ENCODE assay signal across 22 mouse cellular contexts in the genomic region with DNA sequence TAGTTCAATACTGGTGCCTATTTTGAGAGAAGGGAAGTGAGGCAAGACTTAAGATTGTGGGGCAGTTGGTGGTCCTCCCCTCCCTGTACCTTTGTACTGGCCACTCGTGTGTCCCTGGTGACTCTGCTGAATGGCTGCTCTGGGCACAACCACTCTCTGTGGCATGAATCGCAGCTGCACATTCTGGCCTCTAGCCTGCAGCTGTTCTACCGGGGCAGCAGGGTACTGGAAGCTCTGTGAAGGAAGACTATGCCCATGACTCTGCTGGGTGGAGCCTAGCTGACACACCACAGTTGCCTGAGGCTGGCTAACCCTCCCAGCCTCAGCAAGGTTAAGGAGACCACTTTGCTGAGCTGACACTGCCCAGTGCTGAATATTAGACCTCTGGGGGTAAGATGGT. TPM values are rescaled to one million over a fixed set of nuclear protein-coding genes. Genes with fewer than 3 reads are reported as not detected.
"Had no signal": no experiment of that assay in that cellular context is flagged by ENCODE, and none has a peak within 500 bp of the region (broad histone marks: within the 10 kb centered on the region; RNA-seq: fewer than 3 reads in every experiment).

No protein-coding gene starts in this region.

- H3K36me3 ChIP-seq: liver, embryonic 13.5 days; neural tube, embryonic 13.5 days had no signal

- DNase-seq: kidney, adult 2 months; kidney, postnatal 25 days; liver, embryonic 13.5 days; lung, adult 2 months; lung, postnatal 14 days; lung, postnatal 4 days; midbrain, embryonic 14.5 days; thymus, postnatal 25 days had no signal

- H3K4me3 ChIP-seq: layer of hippocampus, adult 2 months; liver, embryonic 13.5 days; neural tube, embryonic 13.5 days had no signal

- H3K27me3 ChIP-seq: liver, embryonic 13.5 days; neural tube, embryonic 13.5 days had no signal

- ATAC-seq: intestine, postnatal 0 days had no signal

- H3K4me1 ChIP-seq: liver, embryonic 13.5 days; neural tube, embryonic 13.5 days had no signal

RNA-seq across cellular contexts. Expression of a gene that starts 49.4 kb away (rescaled TPM):
- total RNA-seq: layer of hippocampus, adult 2 months; layer of hippocampus, postnatal 10 days; left cerebral cortex, postnatal 36 days; liver, adult 2 months; megakaryocyte-erythroid progenitor cell, adult 5-6 weeks; midbrain, postnatal 0 days had no signal
- polyA plus RNA-seq: large intestine, adult 2 months; liver, adult 2 months; lung, embryonic 16.5 days; midbrain, embryonic 14.5 days; midbrain, postnatal 0 days; neural tube, embryonic 13.5 days; small intestine, adult 2 months; spleen, adult 2 months; thymus, postnatal 0 days; urinary bladder, adult 2 months had no signal
